Mouse (Mus musculus) urinary bladder, postnatal 0 days (tissue): ENCODE results near the gene Pigr. TPM values are rescaled to one million over a fixed set of nuclear protein-coding genes. Genes with fewer than 3 reads are reported as not detected.

Experiments used
- polyA plus RNA-seq: library from polyadenylated mRNA; unstranded; fragments of >200 nt; fragmentation: Nextera tagmentation; extraction: Ambion mirVana; gene quantifications from 2 replicates; pipeline ENCODE4 v1.2.1, GENCODE M21; 2015

The Pigr gene
- polyA plus RNA-seq, result 2.8 and 3.0 TPM in 2 replicates

DNA sequence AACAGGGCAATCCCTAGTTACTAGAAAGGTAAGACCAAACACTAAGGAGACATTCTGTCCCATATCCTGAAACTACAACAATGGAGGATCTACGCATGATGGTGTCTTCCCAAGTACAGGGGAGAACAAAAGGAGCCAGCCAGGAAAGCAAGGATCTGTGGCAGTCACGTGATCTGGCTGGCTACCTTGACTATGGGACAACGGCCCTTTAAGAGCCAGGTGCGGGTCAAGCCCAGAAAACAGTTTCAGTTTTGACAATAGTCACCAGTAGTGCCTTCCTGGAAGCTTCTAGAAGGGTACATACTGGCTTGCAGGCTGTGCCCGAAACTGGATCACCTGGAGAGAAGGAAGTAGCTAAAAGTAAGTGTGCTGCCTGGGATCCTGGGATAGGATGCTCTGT is at the start of gene Pigr:
Gene Pigr (plus strand): TSS at position 237 of the 400 bp plus-strand sequence.

DNA sequence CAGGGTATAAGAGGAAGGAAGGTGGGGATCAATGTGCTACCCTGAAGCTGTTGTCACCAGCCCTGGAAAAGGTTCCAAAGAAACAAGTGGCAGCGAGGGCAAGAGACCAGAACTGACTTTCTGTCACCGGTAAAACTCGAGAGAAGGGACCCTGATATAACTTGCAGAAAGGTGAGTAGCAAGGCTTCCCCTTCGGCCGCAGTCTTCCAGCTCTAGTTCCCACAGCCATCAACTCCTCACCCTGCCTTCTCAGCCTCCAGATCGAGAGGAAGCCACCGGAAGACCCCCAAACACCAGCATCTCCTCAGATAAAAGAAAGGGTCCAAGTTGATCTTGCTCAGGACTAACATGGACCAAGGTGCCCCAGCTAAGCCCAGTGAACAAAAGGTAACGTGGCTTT is 25.9 kb upstream of the Pigr start, which contains the start of gene Fcamr:
Gene Fcamr (plus strand): TSS at position 301 of the 400 bp plus-strand sequence.

DNA sequence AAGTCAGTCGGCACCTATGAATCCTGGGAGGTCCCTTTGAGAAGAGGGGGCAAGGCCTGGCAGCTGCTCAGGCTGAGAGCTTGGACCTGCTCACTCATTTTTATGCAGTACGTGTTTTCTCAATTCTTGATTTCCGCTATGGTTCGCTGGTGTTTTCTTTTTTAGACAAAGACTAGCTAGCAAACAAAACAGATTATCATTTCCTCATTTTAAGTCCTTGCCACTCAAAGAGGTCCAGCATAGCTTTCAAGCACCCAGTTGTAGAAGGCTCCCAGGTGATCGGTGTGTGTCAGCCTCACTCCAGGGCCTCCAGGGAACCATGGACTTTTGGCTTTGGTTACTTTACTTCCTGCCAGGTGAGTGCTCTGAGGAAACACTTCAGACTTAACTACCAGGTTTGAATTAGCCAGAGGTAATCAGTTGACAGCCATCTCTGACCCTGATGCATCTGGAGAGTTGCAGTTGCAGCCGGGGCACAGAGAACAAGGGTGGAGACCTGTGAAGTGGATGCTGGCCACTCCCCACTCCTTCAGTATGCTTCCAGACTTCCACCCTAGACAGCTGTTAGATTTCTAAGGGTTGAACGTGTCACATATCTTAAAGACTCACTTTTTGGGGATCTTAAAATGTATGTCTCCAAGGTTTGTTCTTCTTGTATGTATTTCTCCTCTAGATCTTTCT is 39.2 kb downstream of the Pigr start, which contains the start of gene Fcmr:
Gene Fcmr (plus strand): TSS at position 129 of the 681 bp plus-strand sequence.

DNA sequence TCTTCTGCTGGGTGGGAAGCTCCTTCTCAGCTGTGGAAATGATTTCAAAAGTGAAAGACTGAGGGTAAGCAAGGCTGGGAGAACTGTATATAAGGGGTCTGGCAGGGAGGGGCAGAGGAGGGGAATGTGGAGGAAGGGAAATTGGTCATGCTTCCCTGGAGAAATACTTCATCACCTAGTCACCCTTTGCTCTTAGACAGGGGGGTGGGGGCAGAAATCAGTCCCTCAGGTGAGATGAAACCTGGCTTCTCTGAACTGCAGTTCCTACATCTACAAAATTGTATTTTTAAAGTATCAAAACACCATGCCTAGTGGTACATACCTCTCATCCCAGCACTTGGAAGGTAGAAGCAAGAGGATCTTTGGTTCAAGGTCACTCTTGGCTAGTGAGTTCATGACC is 60.9 kb downstream of the Pigr start, which contains the start of gene Il24:
Gene Il24 (minus strand): TSS at position 101 of the 400 bp plus-strand sequence.

Other genes with a start within 250 kb of the Pigr start
- 5.3 TPM in 2 replicates for gene Zp3r, start 197.1 kb upstream of the Pigr start, polyA plus RNA-seq
- 0.19 TPM in 1 of 2 replicates, not detected in the other for gene C4bp, start 165.1 kb upstream of the Pigr start, polyA plus RNA-seq
- gene Gm29427, start 110.9 kb upstream of the Pigr start, polyA plus RNA-seq, result not detected in 2 replicates
- gene Yod1, start 109.4 kb upstream of the Pigr start, polyA plus RNA-seq, result 8.1 and 9.7 TPM in 2 replicates
- gene Pfkfb2, start 97.4 kb upstream of the Pigr start, polyA plus RNA-seq, result 4.0 and 4.4 TPM in 2 replicates
- gene AA986860, start 94.7 kb upstream of the Pigr start, polyA plus RNA-seq, result 41.6 and 52.3 TPM in 2 replicates
- gene Fcamr, start 25.8 kb upstream of the Pigr start, polyA plus RNA-seq, result 3.2 and 3.8 TPM in 2 replicates
- gene Fcmr, start 39.0 kb downstream of the Pigr start, polyA plus RNA-seq, result 2.5 and 3.4 TPM in 2 replicates
- not detected in 2 replicates for gene Il24, start 60.8 kb downstream of the Pigr start, polyA plus RNA-seq
- not detected in 2 replicates for gene Il20, start 84.8 kb downstream of the Pigr start, polyA plus RNA-seq
- not detected in 2 replicates for gene Il19, start 113.4 kb downstream of the Pigr start, polyA plus RNA-seq
- gene Il10, start 193.2 kb downstream of the Pigr start, polyA plus RNA-seq, result 0.12 and 0.24 TPM in 2 replicates